Mouse (Mus musculus) monocyte, adult 2 months (primary cell): ENCODE results near the gene Ager.

ENCODE experiments used
- DNase-seq, 2 experiments: peaks; one replicate each; pipeline ENCODE4 v3.0.0; 2022; ENCODE audit warnings: low spot score in 2 of 2, low read depth in 1 of 2

Gene Ager

GRCm38 (mm10) chr17:34597566-34598095 lies at the start of gene Ager:
TSS of gene Ager (plus strand) at chr17:34597862.
- DNase-seq, result no peak

- no peak for DNase-seq
These were observed 48.5 kb upstream of the Ager start for GRCm38 (mm10) chr17:34549156-34549555.

- DNase-seq, result no peak
These were observed 47.8 kb upstream of the Ager start for GRCm38 (mm10) chr17:34549843-34550242.

- peak; percentile 55 to 77 for DNase-seq
These were observed 42.2 kb upstream of the Ager start for GRCm38 (mm10) chr17:34555483-34555882.

GRCm38 (mm10) chr17:34556406-34556805 lies 41.3 kb upstream of the Ager start:
- DNase-seq, result no peak

GRCm38 (mm10) chr17:34557411-34557810 lies 40.3 kb upstream of the Ager start:
- DNase-seq, result no peak

GRCm38 (mm10) chr17:34559116-34559515 lies 38.5 kb upstream of the Ager start:
- DNase-seq, result no peak

- DNase-seq, result no peak
These were observed 37.8 kb upstream of the Ager start for GRCm38 (mm10) chr17:34559895-34560294.

- DNase-seq, result no peak
These were observed 37.2 kb upstream of the Ager start for GRCm38 (mm10) chr17:34560438-34560837.

GRCm38 (mm10) chr17:34561200-34561599 lies 36.5 kb upstream of the Ager start:
- DNase-seq, result peak in 1 of 2 experiments; percentile 27

GRCm38 (mm10) chr17:34562595-34562994 lies 35.1 kb upstream of the Ager start:
- no peak for DNase-seq

GRCm38 (mm10) chr17:34563354-34563753 lies 34.3 kb upstream of the Ager start:
- DNase-seq, result no peak

GRCm38 (mm10) chr17:34564003-34564421 lies 33.6 kb upstream of the Ager start, which contains the start of gene Notch4:
TSS of gene Notch4 (plus strand) at chr17:34564268.
- DNase-seq, result no peak

- DNase-seq, result no peak
These were observed 32.9 kb upstream of the Ager start for GRCm38 (mm10) chr17:34564796-34565195.

- no peak for DNase-seq
These were observed 30.4 kb upstream of the Ager start for GRCm38 (mm10) chr17:34567311-34567710.

- DNase-seq, result no peak
These were observed 29.2 kb upstream of the Ager start for GRCm38 (mm10) chr17:34568421-34568820.

GRCm38 (mm10) chr17:34569919-34570318 lies 27.7 kb upstream of the Ager start:
- no peak for DNase-seq

- no peak for DNase-seq
These were observed 25.8 kb upstream of the Ager start for GRCm38 (mm10) chr17:34571875-34572274.

GRCm38 (mm10) chr17:34572361-34572760 lies 25.3 kb upstream of the Ager start:
- no peak for DNase-seq

- no peak for DNase-seq
These were observed 21.1 kb upstream of the Ager start for GRCm38 (mm10) chr17:34576577-34576976.

- no peak for DNase-seq
These were observed 19.6 kb upstream of the Ager start for GRCm38 (mm10) chr17:34578070-34578469.

- no peak for DNase-seq
These were observed 15.1 kb upstream of the Ager start for GRCm38 (mm10) chr17:34582528-34582927.

- DNase-seq, result no peak
These were observed 14.3 kb upstream of the Ager start for GRCm38 (mm10) chr17:34583397-34583796.
